23 mouse cellular contexts compared by ENCODE assay signal in the genomic region with DNA sequence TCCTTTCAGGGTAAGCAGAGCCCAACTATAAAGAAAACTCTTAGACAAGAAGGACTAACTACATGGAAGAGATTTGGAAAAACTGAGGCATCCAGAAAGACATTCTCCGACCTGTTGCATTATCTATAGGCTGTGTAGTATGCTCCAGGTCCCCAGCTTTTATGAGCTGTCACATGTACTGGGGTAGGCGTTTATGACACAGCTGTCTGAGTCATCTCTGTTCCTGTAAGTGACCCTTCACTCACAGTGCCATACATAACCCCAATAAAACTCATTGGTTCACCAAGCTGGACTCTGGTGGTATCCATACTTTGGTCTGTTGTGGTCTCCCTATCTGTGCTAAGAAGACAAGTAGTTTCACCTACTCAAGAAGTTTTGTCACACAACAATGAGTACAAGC.
"Had no signal": no experiment of that assay in that cellular context is flagged by ENCODE, and none has a peak within 500 bp of the region (broad histone marks: within the 10 kb centered on the region; RNA-seq: fewer than 3 reads in every experiment).

No protein-coding gene starts in this region.

- H3K4me2 ChIP-seq: liver, embryonic 15.5 days; lung, embryonic 15.5 days; midbrain, embryonic 11.5 days; midbrain, embryonic 13.5 days; midbrain, embryonic 15.5 days; neural tube, embryonic 13.5 days; neural tube, embryonic 15.5 days; stomach, embryonic 15.5 days had no signal

- H3K4me3 ChIP-seq: liver, embryonic 15.5 days; lung, embryonic 15.5 days; megakaryocyte, embryonic 14.5 days; midbrain, embryonic 13.5 days; midbrain, embryonic 15.5 days; neural tube, embryonic 13.5 days; neural tube, embryonic 15.5 days; stomach, embryonic 15.5 days had no signal

- H3K27ac ChIP-seq: liver, embryonic 15.5 days; lung, embryonic 15.5 days; macrophage; midbrain, embryonic 13.5 days; midbrain, embryonic 15.5 days; neural tube, embryonic 13.5 days; neural tube, embryonic 15.5 days; stomach, embryonic 15.5 days; stomach, postnatal 0 days had no signal

- H3K27me3 ChIP-seq: liver, embryonic 15.5 days; lung, embryonic 15.5 days; megakaryocyte, embryonic 14.5 days; midbrain, embryonic 13.5 days; midbrain, embryonic 15.5 days; neural tube, embryonic 13.5 days; neural tube, embryonic 15.5 days; stomach, embryonic 15.5 days had no signal

- H3K36me3 ChIP-seq: liver, embryonic 15.5 days; stomach, embryonic 15.5 days had no signal

- H3K4me1 ChIP-seq: liver, embryonic 15.5 days; lung, embryonic 15.5 days; midbrain, embryonic 13.5 days; midbrain, embryonic 15.5 days; neural tube, embryonic 13.5 days; neural tube, embryonic 15.5 days; stomach, embryonic 15.5 days had no signal

- H3K9ac ChIP-seq: liver, embryonic 15.5 days; liver, postnatal 0 days; lung, embryonic 15.5 days; midbrain, embryonic 13.5 days; midbrain, embryonic 15.5 days; neural tube, embryonic 13.5 days; neural tube, embryonic 15.5 days; stomach, embryonic 15.5 days had no signal

- DNase-seq: liver, postnatal 0 days; lung, adult 2 months; lung, postnatal 14 days; lung, postnatal 36 days; retina, postnatal 1 day; right cerebral cortex, adult 18-20 months; right cerebral cortex, postnatal 25 days; right cerebral cortex, postnatal 4 days; thymus, adult 2 months; thymus, postnatal 25 days; thymus, postnatal 4 days had no signal

- H3K9me3 ChIP-seq: liver, embryonic 15.5 days; lung, embryonic 15.5 days; megakaryocyte, embryonic 14.5 days; midbrain, embryonic 13.5 days; midbrain, embryonic 15.5 days; neural tube, embryonic 13.5 days; neural tube, embryonic 15.5 days; stomach, embryonic 15.5 days had no signal

- ATAC-seq: liver, postnatal 0 days; lung, postnatal 0 days; midbrain, embryonic 13.5 days; midbrain, embryonic 15.5 days had no signal
